ENCODE assay signal across 8 mouse cellular contexts in genomic region chr6:115852446-115853090, GRCm38 (mm10). TPM values are rescaled to one million over a fixed set of nuclear protein-coding genes. Genes with fewer than 3 reads are reported as not detected.
A peak's percentile ranks its signal among the peaks of the same experiment; 100 is the strongest.
DNase-seq lines count a peak whose midpoint lies in the region; ATAC-seq and TF ChIP-seq lines count a peak whose summit lies in the region.

No protein-coding gene starts in this region.

- no peak; the same call in 1 of the 2 replicates for ATAC-seq in kidney, embryonic 16.5 days (ENCODE audit: low FRiP score, low TSS enrichment)
- ATAC-seq in hindbrain, embryonic 11.5 days (ENCODE audit: low FRiP score), result no peak; the same call in 1 of the 2 replicates
- ATAC-seq in midbrain, embryonic 12.5 days (ENCODE audit: low FRiP score, low read depth), result no peak

- H3K36me3 ChIP-seq in kidney, embryonic 16.5 days (ENCODE audit: insufficient read depth, low read length), result peaks cover 11% of the 10 kb centered on the region; the same call in 1 of the 2 replicates
- H3K36me3 ChIP-seq in hindbrain, embryonic 11.5 days (ENCODE audit: control insufficient read depth, insufficient read depth, low read length), result no peaks in the 10 kb centered on the region
- peaks cover 19% of the 10 kb centered on the region for H3K36me3 ChIP-seq in midbrain, embryonic 12.5 days

- 4% methylated on average over 20 of the region's 20 CpGs for WGBS in kidney, embryonic 16.5 days
- 4% methylated on average over 20 of the region's 20 CpGs for WGBS in hindbrain, embryonic 11.5 days
- 4% methylated on average over 20 of the region's 20 CpGs for WGBS in midbrain, embryonic 12.5 days

- 0 out of 2 replicates have a peak, but pooled peaks have one; percentile 4 for TF ChIP-seq CTCF in bone marrow macrophage, adult 2 months (IDR thresholded peaks at IDR 0.05; ENCODE audit: low read depth, low read length)

- no peaks in the 10 kb centered on the region for H3K27me3 ChIP-seq in kidney, embryonic 16.5 days (ENCODE audit: insufficient read depth, low read length)
- H3K27me3 ChIP-seq in hindbrain, embryonic 11.5 days (ENCODE audit: control insufficient read depth, insufficient read depth, low read length), result no peaks in the 10 kb centered on the region
- H3K27me3 ChIP-seq in midbrain, embryonic 12.5 days, result no peaks in the 10 kb centered on the region

- no peak for DNase-seq in kidney, adult 18-20 months
- no peak for DNase-seq in hindbrain, embryonic 11.5 days (ENCODE audit: low spot score)
- no peak for DNase-seq in right cerebral cortex, postnatal 14 days
- DNase-seq in layer of hippocampus, adult 18-20 months (ENCODE audit: low spot score in 2 of 2), result no peak
- DNase-seq in adrenal gland, adult 2 months, result no peak

- no peak for TF ChIP-seq POLR2A in bone marrow macrophage, adult 2 months (IDR thresholded peaks at IDR 0.05; ENCODE audit: borderline replicate concordance, low read depth, low read length)

- peak overlapping the region; percentile 92 for H3K27ac ChIP-seq in kidney, embryonic 16.5 days (ENCODE audit: low read length)
- H3K27ac ChIP-seq in bone marrow macrophage, adult 2 months (ENCODE audit: insufficient read depth, low read depth, low read length), result peak overlapping the region; percentile 53
- H3K27ac ChIP-seq in hindbrain, embryonic 11.5 days (ENCODE audit: low read depth, low read length), result peak overlapping the region; percentile 83
- H3K27ac ChIP-seq in midbrain, embryonic 12.5 days (replicated peaks), result peak overlapping the region; percentile 75

- peak overlapping the region; percentile 62 for H3K4me3 ChIP-seq in kidney, embryonic 16.5 days (ENCODE audit: low read length)
- peak overlapping the region; percentile 76 for H3K4me3 ChIP-seq in bone marrow macrophage, adult 2 months (ENCODE audit: insufficient read depth, low read length)
- peak overlapping the region; percentile 62 for H3K4me3 ChIP-seq in hindbrain, embryonic 11.5 days (ENCODE audit: low read depth, low read length)
- H3K4me3 ChIP-seq in midbrain, embryonic 12.5 days, result peak overlapping the region; percentile 50

- no peaks in the 10 kb centered on the region for H3K9me3 ChIP-seq in kidney, embryonic 16.5 days (ENCODE audit: low read length)
- no peaks in the 10 kb centered on the region for H3K9me3 ChIP-seq in hindbrain, embryonic 11.5 days (ENCODE audit: control insufficient read depth, low read length)
- H3K9me3 ChIP-seq in midbrain, embryonic 12.5 days, result no peaks in the 10 kb centered on the region

- peak overlapping the region; percentile 70 for H3K9ac ChIP-seq in kidney, embryonic 16.5 days (replicated peaks; ENCODE audit: low read length)
- peak overlapping the region; percentile 60 for H3K9ac ChIP-seq in hindbrain, embryonic 11.5 days (ENCODE audit: low read depth, low read length)
- H3K9ac ChIP-seq in midbrain, embryonic 12.5 days (replicated peaks), result peak overlapping the region; percentile 69

- peaks cover 17% of the 10 kb centered on the region for H3K4me1 ChIP-seq in kidney, embryonic 16.5 days (ENCODE audit: insufficient read depth, low read length)
- H3K4me1 ChIP-seq in bone marrow macrophage, adult 2 months (ENCODE audit: control insufficient read depth, insufficient read depth, low read length), result no peaks in the 10 kb centered on the region; the same call in 1 of the 2 replicates
- no peaks in the 10 kb centered on the region for H3K4me1 ChIP-seq in hindbrain, embryonic 11.5 days (replicated peaks; ENCODE audit: control insufficient read depth, insufficient read depth, low read length)
- H3K4me1 ChIP-seq in midbrain, embryonic 12.5 days, result peaks cover 21% of the 10 kb centered on the region

- H3K4me2 ChIP-seq in kidney, embryonic 16.5 days (replicated peaks; ENCODE audit: low read depth, low read length), result peak overlapping the region; percentile 60
- H3K4me2 ChIP-seq in hindbrain, embryonic 11.5 days (replicated peaks; ENCODE audit: low read depth, low read length), result peak overlapping the region; percentile 71
- peak overlapping the region; percentile 73 for H3K4me2 ChIP-seq in midbrain, embryonic 12.5 days (replicated peaks)

RNA-seq across cellular contexts. Expression of gene Mbd4, which starts 0.6 kb away (rescaled TPM):
- polyA plus RNA-seq in kidney, embryonic 16.5 days (2015; fragmentation: Nextera tagmentation; extraction: Ambion mirVana), result 18.6 and 22.0 TPM in 2 replicates
- polyA plus RNA-seq in bone marrow macrophage, adult 2 months (2012; ENCODE audit: insufficient read depth, insufficient read length, missing spikeins), result 12.0 and 13.8 TPM in 2 replicates
- 22.2 and 24.5 TPM in 2 replicates for polyA plus RNA-seq in hindbrain, embryonic 11.5 days (2014; fragmentation: Nextera tagmentation; extraction: Ambion mirVana)
- polyA plus RNA-seq in midbrain, embryonic 12.5 days (2016; fragmentation: Nextera tagmentation; extraction: Ambion mirVana), result 23.2 and 24.4 TPM in 2 replicates
- 1 to 10 TPM; 5.8 to 7.2 TPM for total RNA-seq in layer of hippocampus, adult 18-20 months (2021)
- total RNA-seq in adrenal gland, adult 2 months (2021), result 1 to 10 TPM; 1.9 to 2.7 TPM
- polyA plus RNA-seq in adrenal gland, adult 2 months (2012; rRNA removed), result 0.49 and 0.65 TPM in 2 replicates

RNA-seq across cellular contexts. Expression of gene Ift122, which starts 0.7 kb away (rescaled TPM):
- 38.4 and 40.1 TPM in 2 replicates for polyA plus RNA-seq in kidney, embryonic 16.5 days (2015; fragmentation: Nextera tagmentation; extraction: Ambion mirVana)
- 6.0 and 9.3 TPM in 2 replicates for polyA plus RNA-seq in bone marrow macrophage, adult 2 months (2012; ENCODE audit: insufficient read depth, insufficient read length, missing spikeins)
- polyA plus RNA-seq in hindbrain, embryonic 11.5 days (2014; fragmentation: Nextera tagmentation; extraction: Ambion mirVana), result 22.5 and 26.8 TPM in 2 replicates
- polyA plus RNA-seq in midbrain, embryonic 12.5 days (2016; fragmentation: Nextera tagmentation; extraction: Ambion mirVana), result 27.7 and 28.9 TPM in 2 replicates
- total RNA-seq in layer of hippocampus, adult 18-20 months (2021), result 10 to 100 TPM; 26.4 to 33.5 TPM
- 10 to 100 TPM; 16.1 to 17.6 TPM for total RNA-seq in adrenal gland, adult 2 months (2021)
- polyA plus RNA-seq in adrenal gland, adult 2 months (2012; rRNA removed), result 14.0 and 16.5 TPM in 2 replicates

RNA-seq across cellular contexts. Expression of gene Efcab12, which starts 14.4 kb away (rescaled TPM):
- polyA plus RNA-seq in kidney, embryonic 16.5 days (2015; fragmentation: Nextera tagmentation; extraction: Ambion mirVana), result 2.3 and 2.8 TPM in 2 replicates
- polyA plus RNA-seq in bone marrow macrophage, adult 2 months (2012; ENCODE audit: insufficient read depth, insufficient read length, missing spikeins), result 0.31 and 0.32 TPM in 2 replicates
- polyA plus RNA-seq in hindbrain, embryonic 11.5 days (2014; fragmentation: Nextera tagmentation; extraction: Ambion mirVana), result 2.1 TPM in 2 replicates
- 2.1 TPM in 2 replicates for polyA plus RNA-seq in midbrain, embryonic 12.5 days (2016; fragmentation: Nextera tagmentation; extraction: Ambion mirVana)
- 1 to 10 TPM; 3.2 to 4.0 TPM for total RNA-seq in layer of hippocampus, adult 18-20 months (2021)
- total RNA-seq in adrenal gland, adult 2 months (2021), result under 1 TPM; 0.66 to 0.75 TPM
- 0.06 and 0.13 TPM in 2 replicates for polyA plus RNA-seq in adrenal gland, adult 2 months (2012; rRNA removed)

RNA-seq across cellular contexts. Expression of gene Rpl32, which starts 44.0 kb away (rescaled TPM):
- polyA plus RNA-seq in kidney, embryonic 16.5 days (2015; fragmentation: Nextera tagmentation; extraction: Ambion mirVana), result 1,760 and 1,914 TPM in 2 replicates
- polyA plus RNA-seq in bone marrow macrophage, adult 2 months (2012; ENCODE audit: insufficient read depth, insufficient read length, missing spikeins), result 2,269 and 2,339 TPM in 2 replicates
- polyA plus RNA-seq in hindbrain, embryonic 11.5 days (2014; fragmentation: Nextera tagmentation; extraction: Ambion mirVana), result 1,766 and 1,778 TPM in 2 replicates
- polyA plus RNA-seq in midbrain, embryonic 12.5 days (2016; fragmentation: Nextera tagmentation; extraction: Ambion mirVana), result 1,622 and 1,683 TPM in 2 replicates
- 100 to 1,000 TPM; 497 to 528 TPM for total RNA-seq in layer of hippocampus, adult 18-20 months (2021)
- total RNA-seq in adrenal gland, adult 2 months (2021), result 1,000 to 10,000 TPM; 1,129 to 1,275 TPM
- polyA plus RNA-seq in adrenal gland, adult 2 months (2012; rRNA removed), result 61.9 and 71.3 TPM in 2 replicates
